Mouse (Mus musculus): Measurements from ENCODE around the gene Atp1b3. TPM values are rescaled to one million over a fixed set of nuclear protein-coding genes. Genes with fewer than 3 reads are reported as not detected.

Gene Atp1b3
- polyA plus RNA-seq, 2 experiments, result 81.2 to 138 TPM

DNA sequence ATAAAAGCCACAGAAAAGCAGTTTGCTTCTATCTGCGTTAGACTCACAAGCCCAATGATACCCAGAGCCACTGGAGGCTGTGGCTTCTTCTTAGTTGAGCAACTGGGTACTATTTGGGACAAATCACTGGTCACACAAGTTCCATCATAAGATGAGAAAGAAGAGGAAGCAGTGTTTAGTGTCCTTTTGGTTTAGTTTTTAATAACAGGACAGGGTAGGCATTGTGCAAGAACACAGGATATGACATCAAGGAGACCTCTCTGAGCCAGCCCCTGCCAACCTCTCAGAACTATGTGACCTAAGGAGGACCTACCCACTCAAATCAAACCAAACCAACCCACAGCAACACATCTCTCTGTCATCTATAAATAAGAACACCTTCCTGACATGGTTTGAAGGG lies 27.7 kb upstream of the Atp1b3 start:
- Histone ChIP-seq H3K4me1 (ENCODE audit: control insufficient read depth, insufficient read depth, low read length) (0 out of 2 replicates have a peak, but pooled peaks cover 3% of the 10 kb centered on the region), H3K4me2 (replicated peaks; ENCODE audit: low read depth, low read length, severe bottlenecking) (no peak overlapping the region), H3K36me3 (ENCODE audit: control insufficient read depth, insufficient read depth, low read length) (no peaks in the 10 kb centered on the region), H3K27ac (replicated peaks; ENCODE audit: low read depth, low read length) (no peak overlapping the region), H3K9ac (ENCODE audit: low read depth, low read length, severe bottlenecking) (no peak overlapping the region), H3K27me3 (ENCODE audit: control insufficient read depth, insufficient read depth, low read length) (no peaks in the 10 kb centered on the region), H3K9me3 (ENCODE audit: control insufficient read depth, low read length) (no peaks in the 10 kb centered on the region), H3K4me3 (replicated peaks; ENCODE audit: low read length) (no peak overlapping the region)
- 97% methylated on average over 1 of the region's 1 CpGs for WGBS
- no peak for TF ChIP-seq POLR2A (IDR thresholded peaks at IDR 0.05; ENCODE audit: borderline replicate concordance, extremely low read depth, insufficient read depth, insufficient read length)
- DNase-seq (ENCODE audit: low spot score) (no peak), ATAC-seq (ENCODE audit: low FRiP score, low read depth) (no peak)

DNA sequence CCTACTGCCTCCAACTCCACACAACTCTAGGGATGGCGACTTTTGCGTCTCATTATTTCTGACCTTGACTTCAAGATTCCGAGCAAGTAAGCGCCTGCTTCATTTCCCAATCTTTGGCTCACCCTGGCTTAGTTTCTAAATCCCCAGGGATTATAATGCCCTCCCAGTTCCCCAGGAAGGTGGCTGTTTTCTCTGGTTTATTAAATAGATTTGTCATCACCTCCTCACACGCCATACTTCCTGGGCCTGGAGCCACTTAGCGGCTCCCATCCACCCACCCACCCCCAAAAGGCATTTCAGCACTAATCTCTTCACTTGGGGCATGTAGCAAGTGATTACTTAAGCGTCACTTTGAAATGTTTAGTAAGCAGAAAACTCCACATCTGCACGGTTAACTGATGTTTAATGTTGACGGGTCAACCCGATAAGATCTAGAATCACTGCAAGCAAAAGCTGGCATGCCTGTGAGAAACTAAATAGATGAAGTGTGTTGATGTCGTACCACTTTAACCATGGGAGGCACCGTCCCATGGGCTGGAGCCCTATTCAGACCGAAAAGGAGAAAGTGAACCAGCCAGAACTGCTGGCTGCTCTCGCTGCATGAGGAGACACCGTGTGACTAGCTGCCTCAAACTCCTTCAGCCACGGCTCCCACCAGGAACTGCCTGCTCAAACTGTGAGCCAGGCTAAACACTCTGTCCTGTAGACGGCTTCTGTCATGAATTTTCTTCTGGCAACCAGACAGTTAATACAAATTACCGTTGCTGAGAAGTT lies 19.7 kb upstream of the Atp1b3 start:
- 46% methylated on average over 18 of the region's 18 CpGs for WGBS
- no peak overlapping the region for H3K4me2 ChIP-seq (replicated peaks; ENCODE audit: low read depth, low read length, severe bottlenecking)
- no peak for TF ChIP-seq POLR2A (IDR thresholded peaks at IDR 0.05; ENCODE audit: borderline replicate concordance, extremely low read depth, insufficient read depth, insufficient read length)
- no peak overlapping the region for H3K9ac ChIP-seq (ENCODE audit: low read depth, low read length, severe bottlenecking)
- H3K9me3 ChIP-seq (ENCODE audit: control insufficient read depth, low read length), result no peaks in the 10 kb centered on the region
- H3K27me3 ChIP-seq (ENCODE audit: control insufficient read depth, insufficient read depth, low read length), result no peaks in the 10 kb centered on the region
- H3K4me1 ChIP-seq (ENCODE audit: control insufficient read depth, insufficient read depth, low read length), result 0 out of 2 replicates have a peak, but pooled peaks cover 4% of the 10 kb centered on the region
- no peak overlapping the region for H3K27ac ChIP-seq (replicated peaks; ENCODE audit: low read depth, low read length)
- ATAC-seq (ENCODE audit: low FRiP score, low read depth) (no peak), DNase-seq (ENCODE audit: low spot score) (no peak)
- H3K4me3 ChIP-seq (replicated peaks; ENCODE audit: low read length), result no peak overlapping the region
- H3K36me3 ChIP-seq (ENCODE audit: control insufficient read depth, insufficient read depth, low read length), result no peaks in the 10 kb centered on the region

DNA sequence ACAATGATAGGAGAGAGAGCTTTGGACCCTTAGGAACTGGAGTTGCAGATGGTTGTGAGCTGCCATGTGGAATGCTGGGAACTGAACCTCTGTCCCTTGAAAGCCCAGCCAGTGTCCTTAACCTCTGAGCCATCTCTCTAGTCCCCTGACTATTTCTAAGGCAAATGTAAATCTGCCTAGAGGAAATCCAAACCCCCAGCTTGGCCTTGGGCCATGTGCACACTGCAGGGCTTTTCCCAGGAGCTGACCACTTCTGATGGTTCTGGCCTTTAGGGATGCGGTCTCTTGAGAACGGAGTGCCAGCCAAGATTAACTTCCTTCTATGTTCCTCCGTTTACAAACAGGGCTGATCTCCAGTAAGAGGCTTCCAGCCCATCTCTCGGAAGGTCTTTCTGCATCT lies 18.5 kb upstream of the Atp1b3 start:
- 0 out of 2 replicates have a peak, but pooled peaks cover 4% of the 10 kb centered on the region for H3K4me1 ChIP-seq (ENCODE audit: control insufficient read depth, insufficient read depth, low read length)
- DNase-seq (ENCODE audit: low spot score) (no peak), ATAC-seq (ENCODE audit: low FRiP score, low read depth) (no peak)
- H3K27ac ChIP-seq (replicated peaks; ENCODE audit: low read depth, low read length), result no peak overlapping the region
- H3K9ac ChIP-seq (ENCODE audit: low read depth, low read length, severe bottlenecking), result no peak overlapping the region
- H3K4me3 ChIP-seq (replicated peaks; ENCODE audit: low read length), result no peak overlapping the region
- 86% methylated on average over 4 of the region's 4 CpGs for WGBS
- H3K27me3 ChIP-seq (ENCODE audit: control insufficient read depth, insufficient read depth, low read length), result no peaks in the 10 kb centered on the region
- H3K36me3 ChIP-seq (ENCODE audit: control insufficient read depth, insufficient read depth, low read length), result no peaks in the 10 kb centered on the region
- H3K9me3 ChIP-seq (ENCODE audit: control insufficient read depth, low read length), result no peaks in the 10 kb centered on the region
- TF ChIP-seq POLR2A (IDR thresholded peaks at IDR 0.05; ENCODE audit: borderline replicate concordance, extremely low read depth, insufficient read depth, insufficient read length), result no peak
- no peak overlapping the region for H3K4me2 ChIP-seq (replicated peaks; ENCODE audit: low read depth, low read length, severe bottlenecking)

DNA sequence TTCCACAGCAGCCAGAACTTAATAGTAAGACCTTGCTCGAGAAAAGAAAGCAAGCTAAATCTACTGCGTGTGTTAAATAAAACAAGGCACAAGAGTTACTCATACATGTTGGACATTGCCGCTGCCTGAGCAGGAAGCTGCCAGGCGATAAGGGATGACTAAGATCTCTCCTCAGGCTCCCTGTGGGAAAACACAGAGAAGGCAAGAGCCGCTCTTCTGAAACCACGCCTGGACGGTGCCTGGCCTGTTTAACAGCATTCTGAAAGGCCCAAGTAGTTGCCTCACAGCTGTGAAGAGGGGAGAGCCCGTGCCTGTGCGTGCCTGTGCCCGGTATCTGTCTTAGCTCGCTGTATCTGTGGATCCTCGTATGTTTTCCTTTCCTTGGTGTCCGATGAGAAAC lies 17.2 kb upstream of the Atp1b3 start:
- ATAC-seq (ENCODE audit: low FRiP score, low read depth) (no peak), DNase-seq (ENCODE audit: low spot score) (no peak)
- Histone ChIP-seq H3K36me3 (ENCODE audit: control insufficient read depth, insufficient read depth, low read length) (no peaks in the 10 kb centered on the region), H3K4me3 (replicated peaks; ENCODE audit: low read length) (no peak overlapping the region), H3K9me3 (ENCODE audit: control insufficient read depth, low read length) (no peaks in the 10 kb centered on the region), H3K4me2 (replicated peaks; ENCODE audit: low read depth, low read length, severe bottlenecking) (no peak overlapping the region), H3K4me1 (ENCODE audit: control insufficient read depth, insufficient read depth, low read length) (0 out of 2 replicates have a peak, but pooled peaks cover 4% of the 10 kb centered on the region), H3K27ac (replicated peaks; ENCODE audit: low read depth, low read length) (no peak overlapping the region), H3K9ac (ENCODE audit: low read depth, low read length, severe bottlenecking) (no peak overlapping the region), H3K27me3 (ENCODE audit: control insufficient read depth, insufficient read depth, low read length) (no peaks in the 10 kb centered on the region)
- WGBS, result 76% methylated on average over 13 of the region's 13 CpGs
- TF ChIP-seq POLR2A (IDR thresholded peaks at IDR 0.05; ENCODE audit: borderline replicate concordance, extremely low read depth, insufficient read depth, insufficient read length), result no peak

DNA sequence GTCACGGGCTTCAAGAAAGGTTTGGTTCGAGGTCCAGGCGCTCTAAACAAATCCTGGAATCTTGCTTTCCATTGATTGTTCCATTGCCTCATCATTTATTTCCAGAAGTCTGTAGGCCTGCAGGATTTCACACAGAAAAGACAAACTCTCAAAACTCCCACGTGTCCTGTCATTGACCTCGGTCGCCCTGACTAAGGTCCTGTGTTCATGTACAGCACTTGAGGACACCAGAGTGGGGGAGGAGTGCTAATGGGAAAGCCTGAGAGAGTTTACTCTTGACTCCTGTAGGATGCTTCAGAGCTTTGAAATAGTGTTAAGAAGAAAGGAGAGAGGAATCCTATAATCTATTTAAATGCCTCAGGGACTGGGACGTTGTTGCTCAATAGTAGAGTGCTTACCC lies 15.3 kb upstream of the Atp1b3 start:
- Histone ChIP-seq H3K4me2 (replicated peaks; ENCODE audit: low read depth, low read length, severe bottlenecking) (no peak overlapping the region), H3K36me3 (ENCODE audit: control insufficient read depth, insufficient read depth, low read length) (no peaks in the 10 kb centered on the region), H3K9me3 (ENCODE audit: control insufficient read depth, low read length) (no peaks in the 10 kb centered on the region), H3K4me1 (ENCODE audit: control insufficient read depth, insufficient read depth, low read length) (no peaks in the 10 kb centered on the region), H3K4me3 (replicated peaks; ENCODE audit: low read length) (no peak overlapping the region), H3K27ac (replicated peaks; ENCODE audit: low read depth, low read length) (no peak overlapping the region), H3K9ac (ENCODE audit: low read depth, low read length, severe bottlenecking) (no peak overlapping the region), H3K27me3 (ENCODE audit: control insufficient read depth, insufficient read depth, low read length) (no peaks in the 10 kb centered on the region)
- ATAC-seq (ENCODE audit: low FRiP score, low read depth), result no peak
- TF ChIP-seq POLR2A (IDR thresholded peaks at IDR 0.05; ENCODE audit: borderline replicate concordance, extremely low read depth, insufficient read depth, insufficient read length), result no peak
- 74% methylated on average over 7 of the region's 7 CpGs for WGBS
- DNase-seq (ENCODE audit: low spot score), result no peak

Data from limb, embryonic 14.5 days (tissue).